Mouse (Mus musculus) erythroid progenitor cell, adult 5-6 weeks (primary cell): ENCODE data around the gene Pla2g12a. TPM values are rescaled to one million over a fixed set of nuclear protein-coding genes. Genes with fewer than 3 reads are reported as not detected.

Source experiments
- ATAC-seq: replicated peaks from 2 replicates; pipeline ENCODE4 v1.8.0; 2016; ENCODE audit warnings: moderate number of reproducible peaks, mild to moderate bottlenecking, moderate TSS enrichment, inconsistent platforms; ENCODE audit not compliant: poor library complexity, low FRiP score, severe bottlenecking
- total RNA-seq, 2 experiments: library from RNA; stranded (forward) in 1 of 2; stranded (reverse) in 1 of 2; fragments of 150-400 nt in 1 of 2; fragments of 186-747, 209-891 nt in 1 of 2; gene quantifications; 2 replicates each; pipeline versions ENCODE4 v1.2.3 to v1.2.4; 2015 to 2017; ENCODE audit warnings: low replicate concordance in 2 of 2

Pla2g12a gene
- total RNA-seq, 2 experiments from 2014 or later, result 29.7 to 44.4 TPM

DNA sequence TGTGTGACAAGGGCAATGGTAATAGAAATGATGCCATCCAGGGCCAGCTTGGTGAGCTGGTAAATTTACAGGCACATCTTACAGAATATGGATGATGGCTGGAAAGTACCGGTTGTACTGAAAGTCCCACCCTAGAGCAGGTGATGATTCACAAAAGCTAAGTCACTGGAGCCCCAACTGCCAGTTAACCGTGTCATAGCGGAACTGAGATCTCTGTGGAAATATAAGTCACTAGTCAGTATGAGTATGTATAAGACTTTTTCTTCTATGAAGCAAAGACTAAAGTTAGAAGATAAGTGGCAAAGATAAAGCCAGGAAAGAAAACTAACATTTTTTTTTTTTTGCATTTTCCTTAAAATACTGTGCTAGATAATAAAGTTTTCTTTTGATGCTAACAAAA lies 14.7 kb downstream of the Pla2g12a start:
- no peak for ATAC-seq

DNA sequence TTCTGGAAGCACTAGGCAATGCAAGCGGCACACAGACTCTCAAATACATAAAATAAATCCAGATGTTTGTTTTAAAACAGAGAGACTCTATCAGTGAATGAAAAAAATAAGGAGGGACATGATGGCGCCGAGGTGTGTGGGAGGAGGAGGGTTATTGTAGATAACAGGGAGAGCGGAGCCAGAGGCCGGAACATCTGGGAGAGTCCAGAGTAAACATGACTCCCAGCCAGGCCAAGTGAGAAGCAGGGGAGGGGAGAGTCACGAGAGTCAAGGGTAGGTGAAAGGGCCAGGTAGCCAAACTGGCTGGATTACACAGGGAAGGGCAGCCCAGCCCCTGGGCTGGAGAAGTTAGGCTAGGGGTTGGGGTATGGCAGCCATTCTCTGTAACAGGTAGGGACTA lies 18.2 kb downstream of the Pla2g12a start:
- ATAC-seq, result no peak

DNA sequence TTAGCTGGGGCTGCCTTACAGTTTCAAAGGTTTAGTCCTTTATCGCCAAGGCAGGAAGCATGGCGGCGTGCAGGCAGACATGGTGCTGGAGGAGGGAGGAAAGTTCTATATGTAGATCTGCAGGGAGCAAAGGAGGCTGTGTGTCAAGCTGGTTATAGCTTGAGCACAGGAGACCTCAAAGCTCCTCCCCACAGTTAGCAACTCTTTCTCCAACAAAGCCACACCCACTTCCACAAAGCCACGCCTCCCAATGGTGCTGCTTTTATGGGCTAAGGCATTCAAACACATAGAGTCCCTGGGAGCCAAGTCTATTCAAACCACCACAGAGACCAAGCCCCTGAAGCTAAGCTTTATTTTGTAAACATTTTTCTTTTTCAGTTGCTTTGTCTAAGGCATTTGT lies 20.5 kb downstream of the Pla2g12a start:
- no peak for ATAC-seq

GRCm38 (mm10) chr3:129901271-129901809 lies 22.9 kb downstream of the Pla2g12a start, which contains the start of gene Casp6:
Gene Casp6, plus strand, starts transcription at chr3:129901425.
- peak; percentile 97 for ATAC-seq

DNA sequence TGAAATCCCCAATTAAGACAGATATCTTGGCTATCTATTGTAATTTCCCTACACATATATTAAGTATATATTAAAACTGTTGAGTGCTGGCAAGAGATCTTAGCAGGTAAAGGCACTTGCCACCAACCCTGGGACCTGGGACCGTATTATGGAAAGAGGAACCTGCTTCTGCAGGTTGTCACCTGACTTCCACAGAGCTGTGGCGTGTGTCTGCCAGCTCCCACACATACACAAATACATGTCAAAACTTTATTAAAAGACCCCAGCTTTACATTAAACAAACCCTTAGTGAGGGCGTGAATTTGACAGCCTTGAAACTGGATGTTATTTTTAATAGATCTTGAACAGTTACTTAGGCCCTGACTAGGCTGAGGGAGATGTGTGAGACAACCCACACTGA lies 25.0 kb downstream of the Pla2g12a start:
- no peak for ATAC-seq

DNA sequence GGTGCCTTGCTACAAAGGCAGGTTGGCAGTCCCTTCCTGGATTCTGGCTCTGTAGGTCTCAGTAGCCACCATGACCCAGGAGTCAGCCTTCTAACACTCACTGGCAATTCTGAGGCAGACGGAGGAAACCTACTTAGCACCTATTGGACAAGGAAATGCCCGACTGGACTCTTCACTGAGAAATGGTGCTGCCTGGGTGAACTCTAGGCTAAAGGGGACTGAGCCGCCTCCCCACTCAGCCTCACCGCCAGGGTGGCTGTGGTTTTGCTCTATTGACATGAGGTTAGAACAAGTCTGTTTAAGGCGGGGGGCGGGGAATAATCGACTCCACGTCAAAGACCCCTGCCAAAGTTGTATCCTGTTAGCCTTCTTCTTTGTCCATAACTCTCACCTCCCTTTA lies 25.5 kb downstream of the Pla2g12a start:
- ATAC-seq, result no peak

GRCm38 (mm10) chr3:129904381-129905132 lies 26.2 kb downstream of the Pla2g12a start:
- no peak for ATAC-seq

DNA sequence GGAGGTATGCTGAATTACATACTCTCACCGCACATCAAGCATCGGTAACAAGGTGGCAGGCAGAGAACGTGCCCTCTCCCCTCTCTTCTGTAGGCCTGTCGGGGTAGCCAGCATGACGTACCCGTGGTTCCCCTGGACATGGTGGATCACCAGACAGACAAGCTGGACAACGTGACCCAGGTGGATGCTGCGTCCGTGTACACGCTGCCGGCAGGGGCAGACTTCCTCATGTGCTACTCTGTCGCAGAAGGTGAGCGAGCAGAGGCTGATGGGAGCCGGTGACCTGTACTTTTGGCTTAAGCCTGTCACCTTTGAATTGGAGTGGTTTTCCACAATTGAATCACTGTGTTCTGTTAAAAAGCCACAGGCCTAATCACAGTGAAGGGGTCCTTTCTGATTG lies 33.6 kb downstream of the Pla2g12a start:
- no peak for ATAC-seq

DNA sequence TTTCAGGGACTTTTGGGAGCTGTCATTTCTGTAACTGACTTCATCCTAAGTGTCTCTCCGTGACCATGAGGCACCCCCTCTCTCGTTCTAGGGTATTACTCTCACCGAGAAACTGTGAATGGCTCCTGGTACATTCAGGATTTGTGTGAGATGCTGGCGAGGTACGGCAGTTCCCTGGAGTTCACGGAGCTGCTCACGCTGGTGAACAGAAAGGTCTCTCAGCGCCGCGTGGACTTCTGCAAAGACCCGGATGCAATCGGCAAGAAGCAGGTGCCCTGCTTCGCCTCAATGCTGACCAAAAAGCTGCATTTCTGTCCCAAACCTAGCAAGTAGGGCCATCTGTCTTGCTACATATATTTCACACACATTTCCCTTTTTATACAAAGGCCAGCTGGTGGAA lies 34.8 kb downstream of the Pla2g12a start:
- ATAC-seq, result no peak

- no peak for ATAC-seq
Measured at GRCm38 (mm10) chr3:129917424-129917823, 39.0 kb downstream of the Pla2g12a start.

DNA sequence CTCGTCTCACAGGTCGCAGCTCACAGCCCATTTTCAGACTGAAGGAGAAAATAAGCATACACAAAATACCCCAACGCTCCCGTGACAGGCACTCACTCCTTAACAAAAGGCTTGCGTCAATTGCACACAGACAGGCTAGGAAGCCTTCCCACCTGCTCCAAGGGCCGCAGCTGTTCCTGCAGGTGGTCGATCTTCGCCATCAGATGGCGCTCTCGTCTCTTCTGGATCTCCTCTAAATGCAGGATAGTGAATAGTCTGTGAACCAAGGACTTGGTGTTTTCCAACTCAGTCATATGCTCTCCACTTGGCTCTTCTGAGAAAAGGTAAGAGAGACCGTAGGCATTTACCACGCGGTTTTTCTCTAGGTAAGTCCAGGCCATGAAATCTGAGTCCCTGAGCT lies 40.0 kb downstream of the Pla2g12a start:
- ATAC-seq, result no peak

DNA sequence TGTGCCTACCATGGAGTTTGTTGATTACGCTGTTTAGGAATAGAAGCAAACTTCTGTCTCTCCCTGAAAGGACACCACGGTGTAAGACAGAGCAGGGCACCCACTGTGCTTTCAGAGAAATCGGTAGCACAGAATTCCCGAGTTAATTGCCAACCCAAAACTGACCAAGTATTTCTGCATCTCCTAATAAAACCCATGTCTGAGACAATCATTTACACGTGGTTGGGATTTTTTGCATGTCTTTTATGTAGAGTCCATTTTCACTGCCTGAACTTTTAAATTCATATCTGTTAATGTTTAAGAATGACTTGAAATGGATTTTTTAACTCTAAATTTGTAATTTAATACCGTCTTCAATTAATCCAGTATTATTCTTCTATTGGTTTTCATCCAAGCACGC lies 45.2 kb downstream of the Pla2g12a start:
- no peak for ATAC-seq

DNA sequence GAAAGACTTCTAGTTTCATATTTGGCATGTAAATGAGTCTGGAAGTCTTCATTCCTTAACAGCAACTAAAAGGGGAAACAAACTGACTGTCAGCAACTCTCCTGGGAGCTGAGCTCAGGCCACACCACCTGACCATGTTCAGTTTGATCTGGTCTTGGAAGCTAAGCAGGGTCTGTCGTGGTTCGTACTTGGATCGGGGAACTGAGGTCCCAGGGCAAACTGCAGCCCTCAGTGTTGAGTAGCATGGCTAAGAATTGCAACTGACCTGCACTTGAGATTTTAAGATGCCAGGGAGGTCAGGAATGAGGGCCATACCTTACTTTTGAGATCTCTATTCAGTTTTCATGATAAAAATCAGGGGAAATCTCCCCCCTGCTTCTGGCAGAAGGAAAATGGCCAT lies 47.5 kb downstream of the Pla2g12a start:
- ATAC-seq, result no peak

DNA sequence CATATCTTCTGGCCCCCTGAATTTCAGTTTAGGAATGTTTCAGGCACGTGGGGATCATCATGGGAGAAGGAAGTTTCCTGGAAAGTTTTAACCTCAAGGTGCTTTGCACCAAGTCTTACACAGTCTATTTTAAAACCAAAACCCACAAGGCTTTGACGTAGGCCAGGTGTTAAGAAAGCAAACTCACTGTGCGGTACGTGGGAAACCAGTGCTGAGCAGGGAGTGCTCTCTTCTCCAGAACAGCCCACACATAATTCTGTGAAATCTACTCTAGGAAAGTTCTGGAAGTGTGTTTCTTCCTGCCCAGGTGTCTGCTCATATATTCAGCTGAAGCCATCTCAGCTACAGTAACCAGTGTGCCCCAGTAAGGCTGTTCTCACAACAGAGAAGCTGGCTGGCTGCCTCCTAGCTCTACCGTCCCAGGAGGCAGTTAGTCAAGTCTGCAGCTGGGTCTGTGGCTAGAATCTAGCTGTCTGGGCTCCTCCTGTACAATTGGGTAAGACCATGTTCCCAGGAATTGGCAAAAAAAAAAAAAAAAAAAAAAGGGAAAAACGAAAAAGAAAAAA lies 51.9 kb downstream of the Pla2g12a start:
- ATAC-seq, result no peak

DNA sequence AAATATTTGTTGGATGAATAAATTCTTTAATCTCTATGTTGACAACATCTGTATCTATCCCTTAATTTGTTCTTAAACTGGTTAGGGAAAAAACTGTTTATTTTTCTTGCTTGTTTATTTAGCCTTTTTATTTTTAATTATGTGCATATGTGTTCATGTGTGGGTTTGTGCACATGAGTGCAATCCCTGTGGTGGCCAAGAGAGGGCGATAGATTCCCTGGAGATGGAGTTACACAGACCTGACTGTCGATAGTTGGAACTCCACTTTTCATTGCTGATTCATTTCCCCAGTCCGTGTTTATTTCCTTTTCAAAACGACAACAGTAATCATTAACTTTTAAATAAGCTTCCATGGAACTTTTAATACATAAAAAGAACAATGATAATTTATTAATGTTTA lies 54.0 kb downstream of the Pla2g12a start:
- ATAC-seq, result 0 out of 2 replicates have a peak, but pooled peaks have one; percentile 57

GRCm38 (mm10) chr3:129936561-129936960 lies 58.2 kb downstream of the Pla2g12a start:
- no peak for ATAC-seq

DNA sequence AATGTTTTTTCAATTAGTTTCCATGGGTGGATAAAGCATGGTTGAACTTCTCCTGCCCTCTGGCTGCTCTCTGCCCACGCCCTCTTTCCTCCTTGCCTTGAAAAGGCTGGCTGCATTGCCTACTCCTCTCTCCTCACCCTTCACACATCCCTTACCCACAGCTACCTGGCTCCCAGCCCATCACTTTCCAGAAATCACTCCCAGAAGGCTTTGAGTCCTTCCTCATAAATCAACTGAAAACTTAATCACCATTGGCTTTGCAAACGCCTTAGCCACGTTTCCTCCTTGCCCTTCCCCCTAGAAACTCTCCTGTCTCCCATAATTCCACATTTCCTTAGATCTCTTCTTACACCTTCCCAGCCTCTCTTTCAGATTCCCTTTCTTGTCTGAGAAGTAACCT lies 59.4 kb downstream of the Pla2g12a start:
- no peak for ATAC-seq

DNA sequence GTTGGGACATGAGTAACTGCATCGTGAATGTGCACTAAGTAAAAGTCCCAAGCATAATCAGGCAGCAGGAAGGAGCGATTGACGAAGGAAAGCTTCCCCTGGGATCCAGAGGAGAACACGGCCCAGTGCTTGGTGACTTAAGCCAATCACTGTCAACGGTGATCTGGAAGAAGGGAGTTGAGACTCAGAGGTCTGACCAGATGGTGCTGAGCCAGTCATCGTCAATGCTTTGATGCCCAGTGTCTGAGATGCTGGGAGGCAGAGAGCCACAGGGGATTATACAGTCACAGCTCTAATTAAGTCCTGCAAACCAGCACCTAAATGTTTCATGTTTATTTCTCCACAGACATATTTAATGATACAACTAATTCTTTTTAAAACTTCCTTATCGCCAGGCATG lies 60.7 kb downstream of the Pla2g12a start:
- no peak for ATAC-seq

DNA sequence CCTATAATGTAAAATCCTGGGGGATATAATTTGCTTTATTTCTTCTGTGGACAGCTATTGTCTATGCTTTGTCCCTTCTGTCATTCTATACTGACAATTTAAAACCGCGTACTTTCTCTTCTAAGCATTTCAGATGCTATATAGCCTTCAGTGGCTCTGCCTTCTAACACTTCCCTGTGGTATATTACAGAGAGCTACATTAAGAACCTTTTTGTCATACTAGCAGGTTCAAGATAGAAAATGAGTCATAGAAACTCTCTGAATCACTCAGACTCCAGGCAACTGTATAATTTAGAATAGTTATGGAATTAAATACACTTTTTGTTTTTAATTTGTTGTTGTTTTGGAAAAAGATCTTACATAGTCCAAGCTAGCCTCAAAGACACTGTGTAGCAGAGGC lies 62.4 kb downstream of the Pla2g12a start:
- no peak for ATAC-seq

GRCm38 (mm10) chr3:129941291-129941690 lies 62.9 kb downstream of the Pla2g12a start:
- no peak for ATAC-seq

GRCm38 (mm10) chr3:129943813-129944212 lies 65.4 kb downstream of the Pla2g12a start:
- no peak for ATAC-seq
